Mouse (Mus musculus) neural tube, embryonic 14.5 days (tissue): ENCODE measurements around the gene Hist1h1c. TPM values are rescaled to one million over a fixed set of nuclear protein-coding genes. Genes with fewer than 3 reads are reported as not detected.
"Not testable (repeated sequence)": the region's sequence is repeated elsewhere in the genome, so short reads cannot be mapped to it uniquely, and the experiment has no call there.

Experiments used
- ATAC-seq: fragments of 200-750 bp; cut with Nextera tagmentation; 2 replicates; pipeline ENCODE4 v1.8.0; 2017; ENCODE audit warnings: low read depth, mild to moderate bottlenecking, moderate TSS enrichment, moderate library complexity
- H3K27ac ChIP-seq: fragments of 300-500 bp; sonication (generic); 2 replicates; pipeline ENCODE4 v1.5.1; 2014; ENCODE audit warnings: low read depth, mild to moderate bottlenecking, control low read depth, low read length, moderate library complexity, mixed read lengths
- H3K27me3 ChIP-seq: fragments of 300-500 bp; sonication (generic); 2 replicates; pipeline ENCODE4 v1.6.1; 2014; ENCODE audit warnings: low read length; ENCODE audit not compliant: control insufficient read depth, insufficient read depth
- H3K36me3 ChIP-seq: fragments of 300-500 bp; sonication (generic); 2 replicates; pipeline ENCODE4 v1.6.1; 2014; ENCODE audit warnings: low read length, mixed read lengths; ENCODE audit not compliant: control insufficient read depth, insufficient read depth
- H3K4me1 ChIP-seq: fragments of 300-500 bp; sonication (generic); 2 replicates; pipeline ENCODE4 v1.6.1; 2014; ENCODE audit warnings: low read length; ENCODE audit not compliant: control insufficient read depth, insufficient read depth
- H3K4me2 ChIP-seq: fragments of 300-500 bp; sonication (generic); 2 replicates; pipeline ENCODE4 v1.6.1; 2014; ENCODE audit warnings: mild to moderate bottlenecking, low read depth, low read length, control low read depth
- H3K4me3 ChIP-seq: fragments of 300-500 bp; sonication (generic); 2 replicates; pipeline ENCODE4 v1.5.1; 2014; ENCODE audit warnings: low read depth, low read length, control low read depth, mixed read lengths
- H3K9ac ChIP-seq: fragments of 300-500 bp; sonication (generic); replicated peaks from 2 replicates; pipeline ENCODE4 v1.6.1; 2014; ENCODE audit warnings: low read depth, mild to moderate bottlenecking, control low read depth, low read length, mixed read lengths
- H3K9me3 ChIP-seq: fragments of 300-500 bp; sonication (generic); 2 replicates; pipeline ENCODE4 v1.6.1; 2016; ENCODE audit warnings: low read length; ENCODE audit not compliant: control insufficient read depth
- WGBS: fragments of 180-500 bp; shearing (Covaris S2); extraction: QIAGEN DNeasy Blood & Tissue Kit; methylation state at CpG from one replicate; pipeline ENCODE4 v1.1.7; 2014; 5-methylcytosine and 5-hydroxymethylcytosine counted together
- polyA plus RNA-seq: library from polyadenylated mRNA; unstranded; fragments of >200 nt; fragmentation: Nextera tagmentation; extraction: Ambion mirVana; gene quantifications from 2 replicates; pipeline ENCODE4 v1.2.1, GENCODE M21; 2014

Gene Hist1h1c
- polyA plus RNA-seq, 1 experiment from 2014 or later = 5.3 TPM

DNA sequence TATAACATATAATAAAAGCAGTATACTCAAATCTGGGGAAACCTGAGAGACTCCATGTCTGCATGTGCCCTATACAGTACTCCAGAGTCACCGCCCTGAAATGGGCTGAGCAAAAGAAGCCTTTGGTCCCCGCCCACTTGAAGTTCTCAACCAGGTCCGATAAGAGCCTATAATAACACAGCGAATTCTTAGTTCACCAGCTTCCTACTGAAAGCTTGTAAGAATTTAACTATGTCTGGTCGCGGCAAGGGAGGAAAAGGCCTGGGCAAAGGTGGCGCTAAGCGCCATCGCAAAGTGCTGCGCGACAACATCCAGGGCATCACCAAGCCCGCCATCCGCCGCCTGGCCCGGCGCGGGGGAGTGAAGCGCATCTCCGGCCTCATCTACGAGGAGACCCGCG lies 18.2 kb downstream of the Hist1h1c start, which contains the start of gene Hist1h4b:
TSS of gene Hist1h4b (plus strand) at position 224 of the 400 bp plus-strand sequence.
- Histone ChIP-seq H3K4me1 (no peaks in the 10 kb centered on the region; the same call in none of the 2 replicates), H3K36me3 (no peaks in the 10 kb centered on the region), H3K27me3 (no peaks in the 10 kb centered on the region), H3K9ac (no peak within 1 kb of the TSS), H3K4me2 (peak within 1 kb of the TSS; percentile 51), H3K4me3 (peak within 1 kb of the TSS; percentile 25), H3K9me3 (no peaks in the 10 kb centered on the region), H3K27ac (peak within 1 kb of the TSS; percentile 68; the same call in 1 of the 2 replicates)
- peak; percentile 75 for ATAC-seq
- whole genome bisulfite sequencing = under 1% methylated on average over 17 of the region's 22 CpGs

DNA sequence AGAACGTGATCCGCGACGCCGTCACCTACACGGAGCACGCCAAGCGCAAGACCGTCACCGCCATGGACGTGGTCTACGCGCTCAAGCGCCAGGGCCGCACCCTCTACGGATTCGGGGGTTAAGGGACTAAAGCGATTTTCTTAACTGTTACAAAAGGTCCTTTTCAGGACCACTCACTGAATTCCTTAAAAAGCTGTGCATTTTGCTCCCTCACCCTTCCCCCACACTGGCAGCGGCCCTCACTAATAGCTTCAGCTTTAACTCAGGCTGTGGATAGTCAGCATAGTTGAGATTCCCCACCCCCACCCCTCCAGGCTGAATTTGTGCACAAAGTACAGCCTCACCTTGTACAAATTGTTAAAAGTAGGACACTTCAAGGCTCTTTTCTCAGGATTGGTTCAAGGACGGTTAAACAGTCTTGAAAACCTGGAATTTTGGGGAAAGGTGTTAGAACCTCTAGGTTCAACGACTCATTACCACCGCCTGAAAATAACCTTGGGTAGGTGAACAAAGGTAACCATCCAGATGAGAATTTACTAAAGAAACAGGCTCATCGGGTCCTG lies 18.7 kb downstream of the Hist1h1c start:
- Histone ChIP-seq H3K36me3 (no peaks in the 10 kb centered on the region), H3K9me3 (no peaks in the 10 kb centered on the region), H3K9ac (no peak overlapping the region), H3K4me3 (peak overlapping the region; percentile 25), H3K4me1 (no peaks in the 10 kb centered on the region; the same call in none of the 2 replicates), H3K27me3 (no peaks in the 10 kb centered on the region), H3K27ac (peak overlapping the region; percentile 68; the same call in 1 of the 2 replicates), H3K4me2 (peak overlapping the region; percentile 51)
- ATAC-seq = 0 out of 2 replicates have a peak, but pooled peaks have one; percentile 6
- 4% methylated on average over 9 of the region's 23 CpGs for WGBS

DNA sequence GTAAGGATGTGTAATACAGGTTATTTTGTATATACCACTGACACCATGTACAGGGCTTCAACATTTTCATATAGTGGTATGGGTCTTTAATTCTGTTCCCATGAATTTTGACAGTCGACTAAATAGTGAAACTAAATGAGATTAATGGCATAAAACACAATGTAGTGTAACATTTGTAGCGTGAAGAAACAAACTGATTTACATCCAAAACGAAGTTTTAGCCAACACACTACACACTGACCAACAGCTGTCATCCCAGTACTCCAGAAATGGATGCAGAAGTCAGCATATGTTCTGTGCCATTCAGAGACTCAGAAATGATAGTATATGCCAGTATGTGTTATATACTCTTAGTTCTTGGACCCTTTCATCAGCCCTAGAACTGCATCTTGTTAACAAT lies 19.3 kb downstream of the Hist1h1c start:
- no peak overlapping the region for H3K27ac ChIP-seq
- ATAC-seq = no peak
- H3K4me2 ChIP-seq = no peak overlapping the region
- no peaks in the 10 kb centered on the region for H3K27me3 ChIP-seq
- 45% methylated on average over 3 of the region's 3 CpGs for WGBS
- no peak overlapping the region for H3K9ac ChIP-seq
- no peaks in the 10 kb centered on the region; the same call in none of the 2 replicates for H3K4me1 ChIP-seq
- no peaks in the 10 kb centered on the region for H3K36me3 ChIP-seq
- no peak overlapping the region for H3K4me3 ChIP-seq
- no peaks in the 10 kb centered on the region for H3K9me3 ChIP-seq

DNA sequence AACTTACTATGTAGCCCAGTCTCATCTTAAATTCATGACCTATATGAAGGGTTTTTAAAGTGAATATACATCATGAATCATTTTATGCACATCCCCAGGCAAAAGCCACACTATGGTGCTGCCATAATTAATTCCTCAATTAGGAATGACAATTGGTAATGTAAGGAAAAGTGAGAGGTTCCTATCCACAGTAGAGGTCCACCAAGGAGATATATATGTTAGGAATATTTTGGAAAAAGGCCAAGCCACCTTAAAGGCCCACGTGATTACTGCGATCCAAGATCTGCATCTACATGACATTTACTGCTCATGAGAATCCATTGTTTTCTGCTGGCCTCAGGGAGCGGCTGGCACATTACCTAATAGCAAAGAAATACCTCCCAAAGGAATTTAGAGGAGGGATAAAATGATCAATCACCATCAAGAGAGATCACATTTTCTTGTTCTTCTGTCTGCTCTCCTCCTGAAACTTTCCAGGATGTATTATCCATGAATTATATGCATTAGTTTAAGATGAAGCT lies 20.7 kb downstream of the Hist1h1c start:
- H3K9ac ChIP-seq = no peak overlapping the region
- H3K4me2 ChIP-seq = no peak overlapping the region
- H3K36me3 ChIP-seq = no peaks in the 10 kb centered on the region
- peaks cover 4% of the 10 kb centered on the region for H3K4me1 ChIP-seq
- H3K27ac ChIP-seq = no peak overlapping the region
- no peak overlapping the region for H3K4me3 ChIP-seq
- H3K9me3 ChIP-seq = no peaks in the 10 kb centered on the region
- ATAC-seq = no peak
- H3K27me3 ChIP-seq = no peaks in the 10 kb centered on the region
- 46% methylated on average over 3 of the region's 3 CpGs for WGBS

DNA sequence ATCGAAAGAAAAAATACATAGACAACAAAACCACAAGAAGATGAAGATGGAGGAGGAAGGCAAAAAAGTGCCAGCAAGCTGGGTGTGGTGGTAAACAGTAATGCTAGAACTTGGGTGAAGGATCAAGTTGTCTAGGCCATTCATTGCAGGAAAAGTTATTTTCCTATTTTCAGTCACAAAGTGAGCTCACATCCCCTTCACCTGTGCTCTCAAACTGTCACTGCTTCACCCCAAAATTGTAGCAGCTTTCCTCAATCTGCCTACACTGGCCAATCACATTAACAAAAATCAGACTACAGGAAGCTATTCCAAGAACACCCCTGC lies 21.3 kb downstream of the Hist1h1c start:
- WGBS = 67% methylated on average over 1 of the region's 1 CpGs
- no peak for ATAC-seq
- Histone ChIP-seq H3K36me3 (no peaks in the 10 kb centered on the region), H3K4me2 (peak overlapping the region; percentile 59; the same call in 1 of the 2 replicates), H3K27ac (no peak overlapping the region), H3K9ac (no peak overlapping the region), H3K4me3 (no peak overlapping the region), H3K9me3 (no peaks in the 10 kb centered on the region), H3K4me1 (peaks cover 7% of the 10 kb centered on the region), H3K27me3 (no peaks in the 10 kb centered on the region)

DNA sequence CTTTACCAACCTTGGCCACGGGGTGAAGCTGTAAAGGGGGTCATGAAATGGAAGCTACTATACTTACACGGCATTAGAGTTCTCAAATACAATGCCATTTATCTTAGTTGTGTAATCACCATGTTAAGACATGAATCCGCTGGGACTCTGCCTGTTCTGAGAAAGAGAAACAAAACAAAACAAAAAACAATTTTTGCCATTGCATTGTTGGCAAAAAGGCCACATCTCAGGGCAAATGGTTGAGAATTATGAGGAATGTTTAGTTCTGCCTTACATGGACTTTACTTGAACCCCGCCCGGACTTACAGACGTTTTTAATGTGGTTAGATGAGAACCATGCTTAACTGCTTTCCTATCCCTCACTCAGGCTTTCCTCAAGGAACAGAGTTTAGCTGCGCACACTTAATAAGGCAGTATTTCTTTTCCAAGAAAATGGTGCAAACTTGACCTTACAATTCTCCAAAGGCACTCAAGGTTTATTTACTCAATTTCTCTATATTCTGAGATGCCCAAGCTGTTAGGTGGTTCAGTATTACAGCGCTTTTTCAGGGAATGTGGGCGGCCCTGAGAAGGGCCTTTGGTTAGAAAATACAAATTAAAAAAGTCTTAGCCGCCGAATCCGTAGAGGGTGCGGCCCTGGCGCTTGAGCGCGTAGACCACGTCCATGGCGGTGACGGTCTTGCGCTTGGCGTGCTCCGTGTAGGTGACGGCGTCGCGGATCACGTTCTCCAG lies 21.8 kb downstream of the Hist1h1c start:
- ATAC-seq = peak; percentile 12; the same call in 1 of the 2 replicates
- 2% methylated on average over 16 of the region's 27 CpGs for WGBS
- Histone ChIP-seq H3K36me3 (no peaks in the 10 kb centered on the region), H3K4me2 (peak overlapping the region; percentile 59), H3K4me3 (peak overlapping the region; percentile 38), H3K27ac (peak overlapping the region; percentile 79), H3K9ac (peak overlapping the region; percentile 50), H3K27me3 (no peaks in the 10 kb centered on the region), H3K4me1 (peaks cover 7% of the 10 kb centered on the region), H3K9me3 (no peaks in the 10 kb centered on the region)

DNA sequence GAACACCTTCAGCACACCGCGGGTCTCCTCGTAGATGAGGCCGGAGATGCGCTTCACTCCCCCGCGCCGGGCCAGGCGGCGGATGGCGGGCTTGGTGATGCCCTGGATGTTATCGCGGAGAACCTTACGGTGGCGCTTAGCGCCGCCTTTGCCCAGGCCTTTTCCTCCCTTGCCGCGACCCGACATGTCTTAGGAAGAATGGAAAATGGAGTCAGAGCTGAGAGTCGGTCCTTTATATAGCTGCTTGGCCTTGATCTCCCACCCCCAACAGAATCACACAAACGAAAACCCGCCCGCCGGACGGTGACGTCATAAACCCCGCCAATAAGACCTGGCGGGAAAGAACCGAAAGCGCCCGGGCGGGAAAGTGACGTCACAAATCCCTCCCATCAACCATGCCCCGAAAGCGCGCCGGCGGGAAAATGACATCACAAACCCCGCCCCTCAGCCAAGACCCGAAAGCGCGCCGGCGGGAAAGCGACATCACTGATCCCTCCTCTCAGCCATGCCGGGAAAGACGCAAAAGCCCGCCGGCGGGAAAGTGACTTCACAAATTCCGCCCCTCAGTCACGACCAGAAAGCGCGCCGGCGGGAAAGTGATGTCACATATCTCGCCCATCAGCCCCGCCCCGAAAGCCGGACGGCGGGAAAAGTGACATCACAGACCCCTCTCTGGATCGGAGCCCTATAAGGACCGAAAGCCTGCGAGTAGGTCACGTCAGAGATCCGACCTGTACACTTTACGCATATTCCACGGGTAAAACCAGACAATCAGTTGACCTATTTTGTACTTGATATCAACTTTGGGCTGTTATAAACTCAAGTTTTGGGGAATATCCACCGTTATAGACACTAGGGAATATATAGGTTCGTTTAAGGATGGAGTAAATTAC lies 22.6 kb downstream of the Hist1h1c start, which contains the start of gene Hist1h4a:
TSS of gene Hist1h4a (minus strand) at position 259 of the 893 bp plus-strand sequence.
- ATAC-seq = peak; percentile 82
- peak within 1 kb of the TSS; percentile 38 for H3K4me3 ChIP-seq

DNA sequence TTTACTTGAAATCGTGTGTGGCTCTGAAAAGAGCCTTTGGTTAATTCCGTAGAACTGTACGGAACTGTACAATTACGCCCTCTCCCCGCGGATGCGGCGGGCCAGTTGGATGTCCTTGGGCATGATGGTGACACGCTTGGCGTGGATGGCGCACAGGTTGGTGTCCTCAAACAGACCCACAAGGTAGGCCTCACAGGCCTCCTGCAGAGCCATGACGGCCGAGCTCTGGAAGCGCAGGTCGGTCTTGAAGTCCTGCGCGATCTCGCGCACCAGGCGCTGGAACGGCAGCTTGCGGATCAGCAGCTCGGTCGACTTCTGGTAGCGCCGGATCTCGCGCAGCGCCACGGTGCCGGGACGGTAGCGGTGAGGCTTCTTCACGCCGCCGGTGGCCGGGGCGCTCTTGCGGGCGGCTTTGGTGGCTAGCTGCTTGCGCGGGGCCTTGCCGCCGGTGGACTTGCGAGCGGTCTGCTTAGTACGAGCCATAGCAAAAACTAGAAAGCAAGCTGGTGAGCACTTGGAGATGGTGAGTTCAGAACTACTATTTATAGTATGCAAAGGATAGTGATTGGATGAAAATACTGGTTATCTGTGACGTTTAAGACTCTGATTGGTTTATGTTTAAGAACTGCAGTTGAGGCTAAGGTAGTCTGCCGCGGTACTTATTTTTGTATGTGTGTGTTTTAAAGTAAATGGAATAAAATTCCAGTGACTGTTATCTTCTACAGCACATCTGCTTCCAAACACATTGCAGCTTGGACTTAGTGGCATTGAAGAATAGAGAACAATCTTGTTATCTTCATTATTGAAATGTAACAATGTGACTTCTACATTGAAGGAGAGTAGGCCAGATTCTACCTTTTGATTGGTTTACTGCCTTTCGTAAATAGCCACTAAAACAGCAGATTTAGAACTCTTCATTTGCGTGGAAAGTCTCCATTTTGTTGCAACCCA lies 23.5 kb downstream of the Hist1h1c start, which contains the start of gene Hist1h3a:
TSS of gene Hist1h3a (minus strand) at position 516 of the 951 bp plus-strand sequence.
- H3K9me3 ChIP-seq = not testable (repeated sequence)
- H3K4me2 ChIP-seq = peak within 1 kb of the TSS; percentile 59

More for the DNA sequence above, 22.6 kb downstream of the Hist1h1c start, which contains the start of gene Hist1h4a:
- WGBS = under 1% methylated on average over 67 of the region's 72 CpGs
- peaks cover 7% of the 10 kb centered on the region for H3K4me1 ChIP-seq
- peak within 1 kb of the TSS; percentile 59 for H3K4me2 ChIP-seq
- H3K9ac ChIP-seq = peak within 1 kb of the TSS; percentile 50
- no peaks in the 10 kb centered on the region for H3K27me3 ChIP-seq
- no peaks in the 10 kb centered on the region for H3K36me3 ChIP-seq
- H3K27ac ChIP-seq = peak within 1 kb of the TSS; percentile 79
- H3K9me3 ChIP-seq = no peaks in the 10 kb centered on the region

More for the DNA sequence above, 23.5 kb downstream of the Hist1h1c start, which contains the start of gene Hist1h3a:
- peak within 1 kb of the TSS; percentile 79 for H3K27ac ChIP-seq
- H3K27me3 ChIP-seq, H3K4me1 ChIP-seq, H3K36me3 ChIP-seq, H3K9ac ChIP-seq: not testable (repeated sequence)
- H3K4me3 ChIP-seq = peak within 1 kb of the TSS; percentile 45
- under 1% methylated on average over 27 of the region's 52 CpGs for WGBS
- peak; percentile 60 for ATAC-seq
